Mouse (Mus musculus) E14TG2a.4 (cell line): ENCODE results near the gene Nhs.

Source experiments
- CTCF ChIP-seq: conservative IDR thresholded peaks from 2 replicates; pipeline ENCODE4 v1.5.1; 2014; ENCODE audit warnings: low read length
- NANOG ChIP-seq: IDR thresholded peaks from 2 replicates; pipeline ENCODE4 v1.6.1; 2014; ENCODE audit warnings: borderline replicate concordance, low read length, mixed read lengths
- POU5F1 ChIP-seq: IDR thresholded peaks from 2 replicates; pipeline ENCODE4 v1.6.1; 2014; ENCODE audit warnings: low read length, borderline replicate concordance

DNA sequence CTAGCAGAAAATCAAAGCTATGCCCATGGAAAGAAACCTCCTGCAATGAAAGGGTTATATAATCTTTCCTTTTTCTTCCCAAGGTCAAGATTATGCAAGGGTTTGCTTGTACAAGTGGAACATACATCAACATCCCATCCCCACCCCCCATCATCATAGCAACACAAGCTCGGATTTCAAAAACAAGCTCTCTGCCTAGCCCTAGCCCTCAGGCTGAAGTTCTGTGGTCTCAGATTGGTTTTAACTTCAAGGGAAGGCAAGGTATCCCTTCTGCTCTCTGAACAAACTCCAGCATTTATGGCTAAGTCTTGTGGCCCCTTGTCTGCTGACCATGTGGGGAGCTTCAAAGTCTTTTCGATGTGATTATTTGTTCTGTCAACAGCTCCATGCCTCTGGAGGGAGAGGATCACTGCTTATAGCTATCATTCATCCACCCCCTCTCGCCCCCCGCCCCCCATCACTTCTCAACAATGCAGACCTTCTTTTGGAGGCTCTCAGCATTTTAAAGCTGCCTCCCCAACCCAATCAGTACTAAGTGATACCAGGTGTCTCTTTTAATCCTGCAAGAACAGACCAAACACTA, 216.3 kb downstream of the Nhs start:
- TF ChIP-seq CTCF (no peak), POU5F1 (no peak), NANOG (no peak)
